Mouse (Mus musculus) lung, embryonic 16.5 days (tissue): ENCODE data around the gene Sept8. TPM values are rescaled to one million over a fixed set of nuclear protein-coding genes. Genes with fewer than 3 reads are reported as not detected.

Source experiments
- ATAC-seq: fragments of 200-750 bp; cut with Nextera tagmentation; 2 replicates; pipeline ENCODE4 v1.8.0; 2017; ENCODE audit warnings: low read depth, mild to moderate bottlenecking, moderate library complexity
- H3K27ac ChIP-seq: fragments of 300-500 bp; sonication (generic); 2 replicates; pipeline ENCODE4 v1.5.1; 2014; ENCODE audit warnings: mild to moderate bottlenecking, control low read depth, low read length
- H3K27me3 ChIP-seq: fragments of 300-500 bp; sonication (generic); 2 replicates; pipeline ENCODE4 v1.6.1; 2014; ENCODE audit warnings: low read depth, low read length, mixed read lengths; ENCODE audit not compliant: control insufficient read depth, insufficient read depth
- H3K36me3 ChIP-seq: fragments of 300-500 bp; sonication (generic); 2 replicates; pipeline ENCODE4 v1.6.1; 2014; ENCODE audit warnings: low read length; ENCODE audit not compliant: control insufficient read depth, insufficient read depth
- H3K4me1 ChIP-seq: fragments of 300-500 bp; sonication (generic); replicated peaks from 2 replicates; pipeline ENCODE4 v1.6.1; 2014; ENCODE audit warnings: low read length, mixed read lengths; ENCODE audit not compliant: control insufficient read depth, insufficient read depth
- H3K4me2 ChIP-seq: fragments of 300-500 bp; sonication (generic); 2 replicates; pipeline ENCODE4 v1.6.1; 2014; ENCODE audit warnings: low read depth, low read length, control low read depth
- H3K4me3 ChIP-seq: fragments of 300-500 bp; sonication (generic); 2 replicates; pipeline ENCODE4 v1.5.1; 2014; ENCODE audit warnings: mild to moderate bottlenecking, low read length, control low read depth
- H3K9ac ChIP-seq: fragments of 300-500 bp; sonication (generic); 2 replicates; pipeline ENCODE4 v1.6.1; 2014; ENCODE audit warnings: low read length, control low read depth
- H3K9me3 ChIP-seq: fragments of 300-500 bp; sonication (generic); 2 replicates; pipeline ENCODE4 v1.6.1; 2016; ENCODE audit warnings: low read length; ENCODE audit not compliant: control insufficient read depth
- WGBS: fragments of 180-500 bp; shearing (Covaris S2); extraction: QIAGEN DNeasy Blood & Tissue Kit; methylation state at CpG from one replicate; pipeline ENCODE4 v1.1.7; 2014; 5-methylcytosine and 5-hydroxymethylcytosine counted together
- polyA plus RNA-seq: library from polyadenylated mRNA; unstranded; fragments of >200 nt; fragmentation: Nextera tagmentation; extraction: Ambion mirVana; gene quantifications from 2 replicates; pipeline ENCODE4 v1.2.1, GENCODE M21; 2015

Sept8 gene
- polyA plus RNA-seq, 1 experiment from 2014 or later = 27.1 TPM

- WGBS = 71% methylated on average over 10 of the region's 10 CpGs
Measured at GRCm38 (mm10) chr11:53583151-53583550, 64.1 kb downstream of the Sept8 start.

GRCm38 (mm10) chr11:53584849-53585248 lies 65.8 kb downstream of the Sept8 start:
- no peaks in the 10 kb centered on the region for H3K9me3 ChIP-seq
- no peak overlapping the region for H3K9ac ChIP-seq
- H3K4me1 ChIP-seq = no peaks in the 10 kb centered on the region
- no peak overlapping the region for H3K27ac ChIP-seq
- no peak overlapping the region for H3K4me2 ChIP-seq
- peaks cover 18% of the 10 kb centered on the region for H3K36me3 ChIP-seq
- H3K4me3 ChIP-seq = no peak overlapping the region
- no peak for ATAC-seq
- no peaks in the 10 kb centered on the region for H3K27me3 ChIP-seq
- 64% methylated on average over 3 of the region's 3 CpGs for WGBS

More at GRCm38 (mm10) chr11:53583151-53583550, 64.1 kb downstream of the Sept8 start:
- Histone ChIP-seq H3K9me3 (no peaks in the 10 kb centered on the region), H3K4me2 (no peak overlapping the region), H3K9ac (no peak overlapping the region), H3K4me1 (no peaks in the 10 kb centered on the region), H3K4me3 (no peak overlapping the region), H3K36me3 (peaks cover 18% of the 10 kb centered on the region), H3K27ac (no peak overlapping the region), H3K27me3 (no peaks in the 10 kb centered on the region)
- ATAC-seq = no peak

GRCm38 (mm10) chr11:53585510-53585909 lies 66.5 kb downstream of the Sept8 start:
- peaks cover 15% of the 10 kb centered on the region for H3K36me3 ChIP-seq

GRCm38 (mm10) chr11:53588279-53588678 lies 69.2 kb downstream of the Sept8 start:
- no peak for ATAC-seq
- Histone ChIP-seq H3K27ac (no peak overlapping the region), H3K4me3 (no peak overlapping the region), H3K9ac (no peak overlapping the region), H3K27me3 (no peaks in the 10 kb centered on the region), H3K4me1 (no peaks in the 10 kb centered on the region), H3K36me3 (peaks cover 7% of the 10 kb centered on the region), H3K9me3 (no peaks in the 10 kb centered on the region), H3K4me2 (no peak overlapping the region)
- 77% methylated on average over 8 of the region's 8 CpGs for WGBS

More at GRCm38 (mm10) chr11:53585510-53585909, 66.5 kb downstream of the Sept8 start:
- no peaks in the 10 kb centered on the region for H3K27me3 ChIP-seq
- no peak overlapping the region for H3K4me3 ChIP-seq
- no peaks in the 10 kb centered on the region for H3K9me3 ChIP-seq
- 98% methylated on average over 6 of the region's 6 CpGs for WGBS
- H3K4me1 ChIP-seq = no peaks in the 10 kb centered on the region
- no peak overlapping the region for H3K4me2 ChIP-seq
- H3K27ac ChIP-seq = no peak overlapping the region
- H3K9ac ChIP-seq = no peak overlapping the region
- ATAC-seq = no peak

- no peaks in the 10 kb centered on the region for H3K27me3 ChIP-seq
- H3K27ac ChIP-seq = no peak overlapping the region
- no peak overlapping the region for H3K4me3 ChIP-seq
- H3K4me2 ChIP-seq = no peak overlapping the region
- H3K4me1 ChIP-seq = no peaks in the 10 kb centered on the region
- no peak for ATAC-seq
- no peaks in the 10 kb centered on the region for H3K9me3 ChIP-seq
- peaks cover 10% of the 10 kb centered on the region; the same call in 1 of the 2 replicates for H3K36me3 ChIP-seq
- 39% methylated on average over 15 of the region's 15 CpGs for WGBS
- no peak overlapping the region for H3K9ac ChIP-seq
Measured at GRCm38 (mm10) chr11:53590368-53590768, 71.3 kb downstream of the Sept8 start.

GRCm38 (mm10) chr11:53591116-53591515 lies 72.1 kb downstream of the Sept8 start:
- Histone ChIP-seq H3K9me3 (no peaks in the 10 kb centered on the region), H3K4me2 (no peak overlapping the region), H3K4me1 (no peaks in the 10 kb centered on the region), H3K4me3 (no peak overlapping the region), H3K9ac (no peak overlapping the region), H3K27ac (no peak overlapping the region), H3K27me3 (no peaks in the 10 kb centered on the region), H3K36me3 (peaks cover 12% of the 10 kb centered on the region; the same call in 1 of the 2 replicates)
- no peak for ATAC-seq
- WGBS = 88% methylated on average over 5 of the region's 5 CpGs

Other genes starting within 250 kb of the Sept8 start
- 68.9 and 70.2 TPM in 2 replicates for gene Hspa4, start 218.8 kb upstream of the Sept8 start, polyA plus RNA-seq
- 21.9 and 23.2 TPM in 2 replicates for gene Zcchc10, start 194.6 kb upstream of the Sept8 start, polyA plus RNA-seq
- 24.1 and 30.9 TPM in 2 replicates for gene Aff4, start 168.4 kb upstream of the Sept8 start, polyA plus RNA-seq
- 1.0 TPM in 1 of 2 replicates, not detected in the other for gene Leap2, start 96.1 kb upstream of the Sept8 start, polyA plus RNA-seq
- 479 and 495 TPM in 2 replicates for gene Uqcrq, start 88.4 kb upstream of the Sept8 start, polyA plus RNA-seq
- 1.4 and 2.1 TPM in 2 replicates for gene Gdf9, start 88.2 kb upstream of the Sept8 start, polyA plus RNA-seq
- gene Gm10447, start 62.1 kb upstream of the Sept8 start, polyA plus RNA-seq = 0.06 TPM in 1 of 2 replicates, not detected in the other
- gene Shroom1, start 62.1 kb upstream of the Sept8 start, polyA plus RNA-seq = 1.9 and 2.8 TPM in 2 replicates
- gene Gm9837, start 48.8 kb upstream of the Sept8 start, polyA plus RNA-seq = not detected in 2 replicates
- gene Gm9945, start 39.1 kb upstream of the Sept8 start, polyA plus RNA-seq = not detected in 2 replicates
- 0.13 and 0.25 TPM in 2 replicates for gene Sowaha, start 39.0 kb upstream of the Sept8 start, polyA plus RNA-seq
- gene Kif3a, start 48.1 kb downstream of the Sept8 start, polyA plus RNA-seq = 65.9 and 68.8 TPM in 2 replicates
- 1.0 and 1.4 TPM in 2 replicates for gene Il4, start 99.4 kb downstream of the Sept8 start, polyA plus RNA-seq
- not detected in 2 replicates for gene Il13, start 115.4 kb downstream of the Sept8 start, polyA plus RNA-seq
- gene Rad50, start 188.1 kb downstream of the Sept8 start, polyA plus RNA-seq = 29.5 and 33.7 TPM in 2 replicates
- not detected in 2 replicates for gene Il5, start 201.5 kb downstream of the Sept8 start, polyA plus RNA-seq